Mouse (Mus musculus) frontal cortex, postnatal 10 days (tissue): ENCODE data around the gene Gins1.

Source experiments
- DNase-seq, 2 experiments: peaks; one replicate each; pipeline ENCODE4 v3.0.0; 2022; ENCODE audit warnings: low spot score in 2 of 2, mixed read lengths in 1 of 2

Gene Gins1

GRCm38 (mm10) chr2:150955859-150956258, 50.7 kb downstream of the Gins1 start:
- no peak for DNase-seq

GRCm38 (mm10) chr2:150959521-150959920, 54.3 kb downstream of the Gins1 start:
- DNase-seq, result no peak

- no peak for DNase-seq
Observed at GRCm38 (mm10) chr2:150963246-150963645, 58.0 kb downstream of the Gins1 start.

- DNase-seq, result no peak
Observed at GRCm38 (mm10) chr2:150964641-150965040, 59.4 kb downstream of the Gins1 start.

GRCm38 (mm10) chr2:150965951-150966350, 60.8 kb downstream of the Gins1 start:
- DNase-seq, result no peak

- DNase-seq, result no peak
Observed at GRCm38 (mm10) chr2:150967491-150967890, 62.3 kb downstream of the Gins1 start.

- DNase-seq, result no peak
Observed at GRCm38 (mm10) chr2:150969231-150969630, 64.0 kb downstream of the Gins1 start.

- no peak for DNase-seq
Observed at GRCm38 (mm10) chr2:150971856-150972255, 66.7 kb downstream of the Gins1 start.

GRCm38 (mm10) chr2:150972681-150973080, 67.5 kb downstream of the Gins1 start:
- DNase-seq, result no peak

- no peak for DNase-seq
Observed at GRCm38 (mm10) chr2:150973401-150974115, 68.4 kb downstream of the Gins1 start.

- DNase-seq, result no peak
Observed at GRCm38 (mm10) chr2:150976871-150977270, 71.7 kb downstream of the Gins1 start.

GRCm38 (mm10) chr2:150977676-150978075, 72.5 kb downstream of the Gins1 start:
- DNase-seq, result no peak

- no peak for DNase-seq
Observed at GRCm38 (mm10) chr2:150978791-150979190, 73.6 kb downstream of the Gins1 start.

- no peak for DNase-seq
Observed at GRCm38 (mm10) chr2:150979861-150980620, 74.8 kb downstream of the Gins1 start.
